Mouse (Mus musculus) left cerebral cortex, postnatal 4 days (tissue): Measurements from ENCODE around the gene Olfr218. TPM values are rescaled to one million over a fixed set of nuclear protein-coding genes. Genes with fewer than 3 reads are reported as not detected.
"Not testable (repeated sequence)": the region's sequence is repeated elsewhere in the genome, so short reads cannot be mapped to it uniquely, and the experiment has no call there.

Experiments
- DNase-seq: peaks from one replicate; pipeline ENCODE4 v3.0.0-alpha.2; 2022
- intact Hi-C: fragments of 180-260 bp; cut with DNase I; formaldehyde crosslinking; loops from one replicate; pipeline ENCODE4 v1.15.1; 2025
- total RNA-seq, 2 experiments: library from RNA; stranded (reverse); gene quantifications; 2 replicates each; pipeline ENCODE4 v1.2.3; 2021

Olfr218 gene
- total RNA-seq: not detected

- DNase-seq: no peak
- intact Hi-C loops: no loop called here
Observed at GRCm38 (mm10) chr1:173197508-173197907, at the start of gene Olfr218. Gene Olfr218 (plus strand): TSS chr1:173197808.

- intact Hi-C loops: no loop called here
- no peak for DNase-seq
Observed at GRCm38 (mm10) chr1:173174154-173174842, 23.3 kb upstream of the Olfr218 start.

GRCm38 (mm10) chr1:173190540-173190939 is 7.1 kb upstream of the Olfr218 start, which contains the start of gene Olfr1406:
Gene Olfr1406 (minus strand): TSS chr1:173190640.
- DNase-seq: no peak
- intact Hi-C loops: no loop called here

- no peak for DNase-seq
- intact Hi-C loops: no loop called here
Observed at GRCm38 (mm10) chr1:173192059-173192458, 5.5 kb upstream of the Olfr218 start.

- intact Hi-C loops: no loop called here
- no peak for DNase-seq
Observed at GRCm38 (mm10) chr1:173196359-173196758, 1.2 kb upstream of the Olfr218 start.

- intact Hi-C loops: no loop called here
- no peak for DNase-seq
Observed at GRCm38 (mm10) chr1:173212092-173212491, 14.5 kb downstream of the Olfr218 start, which contains the start of gene Olfr1404. Gene Olfr1404 (plus strand): TSS chr1:173212392.

- intact Hi-C loops: no loop called here
- DNase-seq: no peak
Observed at GRCm38 (mm10) chr1:173216481-173216880, 18.9 kb downstream of the Olfr218 start.

- no peak for DNase-seq
- intact Hi-C loops: no loop called here
Observed at GRCm38 (mm10) chr1:173227081-173227480, 29.5 kb downstream of the Olfr218 start, which contains the start of gene Fcer1a. Gene Fcer1a (minus strand): TSS chr1:173227214.

- intact Hi-C loops, DNase-seq: not testable (repeated sequence)
Observed at GRCm38 (mm10) chr1:173237004-173237403, 39.4 kb downstream of the Olfr218 start.

GRCm38 (mm10) chr1:173249888-173250287 is 52.3 kb downstream of the Olfr218 start:
- intact Hi-C loops: no loop called here
- no peak for DNase-seq

Other genes starting within 250 kb of the Olfr218 start
- gene Olfr16, start 247.4 kb upstream of the Olfr218 start, total RNA-seq: not detected
- gene Olfr1408, start 60.4 kb upstream of the Olfr218 start, total RNA-seq: not detected
- not detected for gene Olfr1406, start 7.2 kb upstream of the Olfr218 start, total RNA-seq
- gene Olfr1404, start 14.6 kb downstream of the Olfr218 start, total RNA-seq: not detected
- gene Fcer1a, start 29.4 kb downstream of the Olfr218 start, total RNA-seq: not detected
- gene Olfr418, start 68.2 kb downstream of the Olfr218 start, total RNA-seq: not detected
- not detected for gene Mptx2, start 80.0 kb downstream of the Olfr218 start, total RNA-seq
- 100 to 1,000 TPM; 134 to 136 TPM for gene Ackr1, start 135.9 kb downstream of the Olfr218 start, total RNA-seq
- 10 to 100 TPM in 1 of 2 experiments, 1 to 10 TPM in 1; 8.3 to 11.1 TPM for gene Aim2, start 153.1 kb downstream of the Olfr218 start, total RNA-seq
- gene Cadm3, start 169.9 kb downstream of the Olfr218 start, total RNA-seq: 100 to 1,000 TPM; 502 to 546 TPM